Comparison of ENCODE assay signal across 10 mouse cellular contexts in the genomic region with DNA sequence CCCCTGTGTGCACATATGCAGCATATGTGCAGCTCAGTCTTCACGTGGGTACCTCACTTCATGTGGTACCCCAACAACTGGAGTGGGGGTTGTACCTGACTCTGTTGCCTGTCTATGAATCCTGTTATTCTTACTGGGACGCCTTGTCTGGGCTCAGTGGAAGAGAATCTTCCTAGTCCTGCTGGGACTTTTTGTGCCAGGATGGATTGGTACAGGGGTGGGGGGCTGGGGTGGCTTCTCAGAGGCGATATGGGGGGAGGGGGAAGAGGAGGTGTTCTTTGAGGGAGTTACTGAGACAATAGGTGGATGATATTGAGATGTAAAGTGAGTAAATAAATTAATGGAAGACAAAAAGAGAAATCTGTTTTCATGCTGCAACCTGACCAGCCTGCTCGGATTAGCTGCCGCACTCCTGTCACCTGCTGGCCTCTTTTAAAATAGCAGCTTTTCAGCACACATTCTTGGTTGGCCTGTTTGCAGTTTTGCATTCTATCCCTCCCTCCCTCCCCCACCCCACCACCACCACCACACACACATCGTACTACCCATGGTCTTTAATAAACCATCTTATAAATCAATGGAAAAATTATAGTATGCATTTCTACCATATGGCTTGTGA.
A peak's percentile ranks its signal among the peaks of the same experiment; 100 is the strongest.
DNase-seq lines count a peak whose midpoint lies in the region; ATAC-seq and TF ChIP-seq lines count a peak whose summit lies in the region.
"Had no signal": no experiment of that assay in that cellular context is flagged by ENCODE, and none has a peak within 500 bp of the region (broad histone marks: within the 10 kb centered on the region; RNA-seq: fewer than 3 reads in every experiment).

No protein-coding gene starts in this region.

- intact Hi-C loops in left cerebral cortex, postnatal 14 days (cut with DNase I): loop anchor here (5.0 kb wide), 1 partner anchor 238 kb away; no protein-coding TSS in a partner anchor

- no peak for TF ChIP-seq POLR2A in cortical plate, adult 2 months (IDR thresholded peaks at IDR 0.05; ENCODE audit: extremely low read depth, insufficient read depth, low read length)

- no peak overlapping the region for H3K27ac ChIP-seq in cortical plate, adult 2 months (ENCODE audit: insufficient read depth, low read length)
- no peak overlapping the region for H3K27ac ChIP-seq in limb, embryonic 11.5 days (replicated peaks; ENCODE audit: low read depth, low read length)
- H3K27ac ChIP-seq: embryonic facial prominence, embryonic 15.5 days; limb, embryonic 15.5 days had no signal

- WGBS in limb, embryonic 11.5 days: 53% methylated on average over 6 of the region's 6 CpGs

- no peaks in the 10 kb centered on the region for H3K4me1 ChIP-seq in cortical plate, adult 2 months (ENCODE audit: control insufficient read depth, insufficient read depth, low read length)
- no peaks in the 10 kb centered on the region for H3K4me1 ChIP-seq in limb, embryonic 11.5 days (ENCODE audit: control insufficient read depth, insufficient read depth, low read length)
- H3K4me1 ChIP-seq: embryonic facial prominence, embryonic 15.5 days; limb, embryonic 15.5 days had no signal

- DNase-seq in adrenal gland, postnatal 36 days: peak; percentile 16 to 19
- no peak for DNase-seq in adrenal gland, adult 18-20 months (ENCODE audit: low spot score in 2 of 2)
- peak; percentile 5 to 34 for DNase-seq in left cerebral cortex, postnatal 14 days (ENCODE audit: low spot score in 2 of 2)
- no peak for DNase-seq in left cerebral cortex, adult 8-10 months (ENCODE audit: low spot score in 2 of 2)
- peak; percentile 25 for DNase-seq in limb, embryonic 11.5 days (ENCODE audit: low spot score)
- no peak for DNase-seq in spleen, postnatal 36 days (ENCODE audit: low spot score in 2 of 2)

- no peaks in the 10 kb centered on the region for H3K36me3 ChIP-seq in limb, embryonic 11.5 days (ENCODE audit: control insufficient read depth, insufficient read depth, low read length)
- H3K36me3 ChIP-seq: embryonic facial prominence, embryonic 15.5 days; limb, embryonic 15.5 days had no signal

- H3K4me3 ChIP-seq in cortical plate, adult 2 months (ENCODE audit: insufficient read depth, low read length): no peak overlapping the region
- no peak overlapping the region for H3K4me3 ChIP-seq in limb, embryonic 11.5 days (ENCODE audit: low read depth, low read length)
- H3K4me3 ChIP-seq: embryonic facial prominence, embryonic 15.5 days; limb, embryonic 15.5 days had no signal

- H3K4me2 ChIP-seq in limb, embryonic 11.5 days (ENCODE audit: low read depth, severe bottlenecking): no peak overlapping the region
- H3K4me2 ChIP-seq: embryonic facial prominence, embryonic 15.5 days; limb, embryonic 15.5 days had no signal

- no peaks in the 10 kb centered on the region for H3K9me3 ChIP-seq in limb, embryonic 11.5 days (ENCODE audit: control insufficient read depth, low read length)
- H3K9me3 ChIP-seq: embryonic facial prominence, embryonic 15.5 days; limb, embryonic 15.5 days had no signal

- TF ChIP-seq CTCF in cortical plate, adult 2 months (IDR thresholded peaks at IDR 0.05; ENCODE audit: extremely low read depth, insufficient read depth, low read length): peak; percentile 42

- H3K27me3 ChIP-seq in limb, embryonic 11.5 days (ENCODE audit: control insufficient read depth, insufficient read depth, low read length): no peaks in the 10 kb centered on the region
- H3K27me3 ChIP-seq: embryonic facial prominence, embryonic 15.5 days; limb, embryonic 15.5 days had no signal

- no peak for ATAC-seq in limb, embryonic 11.5 days (ENCODE audit: insufficient number of reproducible peaks, low FRiP score, low TSS enrichment, low read depth)
- ATAC-seq in CD4-positive, CD25-positive, alpha-beta regulatory T cell, adult 4 months: no peak

- H3K9ac ChIP-seq in limb, embryonic 11.5 days (ENCODE audit: low read length): no peak overlapping the region
- H3K9ac ChIP-seq: embryonic facial prominence, embryonic 15.5 days; limb, embryonic 15.5 days had no signal

Comparison
In these comparisons a context has a peak if more than half of its experiments do, and no peak if none do; other contexts are left out.
1. DNase-seq: peak in adrenal gland, postnatal 36 days (2 of 2), left cerebral cortex, postnatal 14 days (2 of 2) and limb, embryonic 11.5 days (single experiment); none in adrenal gland, adult 18-20 months (0 of 2), left cerebral cortex, adult 8-10 months (0 of 2) and spleen, postnatal 36 days (0 of 2).